Mouse (Mus musculus) hindbrain, embryonic 16.5 days (tissue): ENCODE measurements around the gene Rad51d. TPM values are rescaled to one million over a fixed set of nuclear protein-coding genes. Genes with fewer than 3 reads are reported as not detected.

Experiments
- ATAC-seq: fragments of 200-750 bp; cut with Nextera tagmentation; 2 replicates; pipeline ENCODE4 v1.8.0; 2017; ENCODE audit warnings: moderate TSS enrichment, moderate library complexity
- H3K27ac ChIP-seq: fragments of 300-500 bp; sonication (generic); 2 replicates; pipeline ENCODE4 v1.5.1; 2014; ENCODE audit warnings: low read depth, mild to moderate bottlenecking, control low read depth, low read length, moderate library complexity
- H3K27me3 ChIP-seq: fragments of 300-500 bp; sonication (generic); replicated peaks from 2 replicates; pipeline ENCODE4 v1.6.1; 2014; ENCODE audit warnings: low read length; ENCODE audit not compliant: control insufficient read depth, insufficient read depth
- H3K36me3 ChIP-seq: fragments of 300-500 bp; sonication (generic); 2 replicates; pipeline ENCODE4 v1.6.1; 2014; ENCODE audit warnings: mild to moderate bottlenecking, low read length, moderate library complexity, mixed read lengths; ENCODE audit not compliant: control insufficient read depth, insufficient read depth
- H3K4me1 ChIP-seq: fragments of 300-500 bp; sonication (generic); 2 replicates; pipeline ENCODE4 v1.6.1; 2014; ENCODE audit warnings: low read depth, low read length; ENCODE audit not compliant: control insufficient read depth, insufficient read depth
- H3K4me2 ChIP-seq: fragments of 300-500 bp; sonication (generic); 2 replicates; pipeline ENCODE4 v1.6.1; 2014; ENCODE audit warnings: mild to moderate bottlenecking, low read length, control low read depth, moderate library complexity
- H3K4me3 ChIP-seq: fragments of 300-500 bp; sonication (generic); 2 replicates; pipeline ENCODE4 v1.5.1; 2014; ENCODE audit warnings: mild to moderate bottlenecking, low read length, control low read depth, moderate library complexity
- H3K9ac ChIP-seq: fragments of 300-500 bp; sonication (generic); 2 replicates; pipeline ENCODE4 v1.6.1; 2014; ENCODE audit warnings: low read depth, mild to moderate bottlenecking, control low read depth, low read length, moderate library complexity
- H3K9me3 ChIP-seq: fragments of 300-500 bp; sonication (generic); 2 replicates; pipeline ENCODE4 v1.6.1; 2014; ENCODE audit warnings: mild to moderate bottlenecking, low read length, moderate library complexity; ENCODE audit not compliant: control insufficient read depth
- WGBS: fragments of 180-500 bp; shearing (Covaris S2); extraction: QIAGEN DNeasy Blood & Tissue Kit; methylation state at CpG from one replicate; pipeline ENCODE4 v1.1.7; 2014; 5-methylcytosine and 5-hydroxymethylcytosine counted together
- polyA plus RNA-seq: library from polyadenylated mRNA; unstranded; fragments of >200 nt; fragmentation: Nextera tagmentation; extraction: Ambion mirVana; gene quantifications from 2 replicates; pipeline ENCODE4 v1.2.1, GENCODE M21; 2015

Gene Rad51d
- polyA plus RNA-seq, 1 experiment from 2014 or later: 11.9 TPM

- no peak overlapping the region for H3K27ac ChIP-seq
- no peak overlapping the region for H3K4me3 ChIP-seq
- no peaks in the 10 kb centered on the region for H3K36me3 ChIP-seq
- peaks cover 4% of the 10 kb centered on the region; the same call in 1 of the 2 replicates for H3K4me1 ChIP-seq
- no peaks in the 10 kb centered on the region for H3K27me3 ChIP-seq
- 90% methylated on average over 7 of the region's 7 CpGs for WGBS
- no peak overlapping the region for H3K4me2 ChIP-seq
- ATAC-seq: no peak
- H3K9me3 ChIP-seq: no peaks in the 10 kb centered on the region
- H3K9ac ChIP-seq: no peak overlapping the region
These were observed 37.5 kb downstream of the Rad51d start for GRCm38 (mm10) chr11:82852958-82853357.

DNA sequence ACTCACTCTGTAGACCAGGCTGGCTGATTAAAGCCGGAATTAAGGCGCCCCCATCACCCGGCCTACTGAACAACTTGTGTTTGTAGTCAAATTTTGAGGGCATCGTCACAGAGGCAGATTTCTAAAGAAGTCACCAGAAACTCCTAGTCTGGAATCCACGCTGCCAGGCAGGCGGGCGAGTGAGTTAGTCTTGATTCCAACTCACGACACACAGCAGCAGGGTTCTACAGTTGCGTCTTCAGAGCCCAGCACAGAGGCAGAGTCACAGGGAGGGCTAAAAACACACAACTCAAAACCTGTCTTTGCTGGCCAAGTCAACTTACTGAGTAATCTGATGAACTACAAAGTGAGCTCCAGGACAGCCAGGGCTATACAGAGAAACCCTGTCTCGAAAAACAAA, 37.9 kb downstream of the Rad51d start:
- H3K4me3 ChIP-seq: no peak overlapping the region
- H3K9me3 ChIP-seq: no peaks in the 10 kb centered on the region
- H3K27me3 ChIP-seq: no peaks in the 10 kb centered on the region
- peaks cover 4% of the 10 kb centered on the region for H3K4me1 ChIP-seq
- no peaks in the 10 kb centered on the region for H3K36me3 ChIP-seq
- ATAC-seq: no peak
- H3K9ac ChIP-seq: no peak overlapping the region
- H3K4me2 ChIP-seq: no peak overlapping the region
- no peak overlapping the region for H3K27ac ChIP-seq
- WGBS: 85% methylated on average over 10 of the region's 10 CpGs

GRCm38 (mm10) chr11:82852115-82852514, 38.3 kb downstream of the Rad51d start:
- Histone ChIP-seq H3K4me3 (no peak overlapping the region), H3K9ac (no peak overlapping the region), H3K27ac (no peak overlapping the region), H3K36me3 (no peaks in the 10 kb centered on the region), H3K4me1 (peaks cover 8% of the 10 kb centered on the region), H3K9me3 (no peaks in the 10 kb centered on the region), H3K27me3 (no peaks in the 10 kb centered on the region), H3K4me2 (no peak overlapping the region)
- WGBS: 87% methylated on average over 11 of the region's 11 CpGs
- ATAC-seq: no peak

- no peaks in the 10 kb centered on the region for H3K36me3 ChIP-seq
- H3K27ac ChIP-seq: no peak overlapping the region
- peaks cover 13% of the 10 kb centered on the region for H3K4me1 ChIP-seq
- H3K9ac ChIP-seq: no peak overlapping the region
- H3K9me3 ChIP-seq: no peaks in the 10 kb centered on the region
- H3K4me3 ChIP-seq: no peak overlapping the region
- no peak for ATAC-seq
- no peaks in the 10 kb centered on the region for H3K27me3 ChIP-seq
- WGBS: 65% methylated on average over 5 of the region's 5 CpGs
- no peak overlapping the region for H3K4me2 ChIP-seq
These were observed 40.2 kb downstream of the Rad51d start for GRCm38 (mm10) chr11:82850259-82850658.

DNA sequence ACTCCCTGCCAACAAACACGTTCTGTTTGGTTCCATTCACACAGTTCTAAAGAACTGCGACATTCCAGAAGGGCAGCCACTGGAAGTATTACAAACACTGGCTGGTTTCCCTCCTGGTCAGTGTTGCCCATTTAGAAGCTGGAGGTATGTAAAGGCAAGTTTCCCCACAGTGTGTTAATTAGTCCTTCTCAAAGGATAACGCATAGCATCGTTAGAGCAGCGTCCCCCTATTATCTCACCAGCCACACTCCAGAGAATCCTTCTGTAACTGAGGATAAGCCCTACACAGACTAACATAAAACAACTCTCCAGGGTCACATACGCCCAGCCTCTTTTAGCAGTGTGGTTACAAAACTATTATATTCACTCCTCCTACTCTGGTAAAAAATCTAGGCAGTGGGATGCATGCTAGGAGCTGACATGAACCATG, 42.8 kb downstream of the Rad51d start:
- Histone ChIP-seq H3K4me2 (no peak overlapping the region), H3K27me3 (no peaks in the 10 kb centered on the region), H3K4me1 (peaks cover 13% of the 10 kb centered on the region), H3K36me3 (no peaks in the 10 kb centered on the region), H3K9me3 (no peaks in the 10 kb centered on the region), H3K27ac (no peak overlapping the region), H3K4me3 (no peak overlapping the region), H3K9ac (no peak overlapping the region)
- no peak for ATAC-seq
- WGBS: 23% methylated on average over 6 of the region's 6 CpGs

DNA sequence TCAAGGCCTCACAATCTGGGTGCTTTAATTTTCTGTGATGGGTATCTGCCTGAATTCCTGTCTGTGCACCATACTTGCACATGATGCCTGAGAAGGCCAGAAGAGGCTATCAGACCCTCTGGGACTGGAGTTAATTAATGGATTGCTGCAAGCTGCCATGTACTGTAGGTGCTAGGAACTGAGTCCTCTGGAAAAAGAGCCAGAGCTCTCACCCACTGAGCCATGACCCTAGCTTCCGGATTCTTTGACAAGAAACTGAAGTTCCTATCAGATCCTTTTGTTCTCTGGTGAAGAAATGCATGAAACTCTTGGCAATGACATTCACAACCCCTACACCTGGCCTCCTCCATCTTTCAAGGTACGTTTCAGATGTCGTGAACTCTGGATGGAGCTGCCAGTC, 43.5 kb downstream of the Rad51d start:
- Histone ChIP-seq H3K9me3 (no peaks in the 10 kb centered on the region), H3K4me2 (no peak overlapping the region), H3K27ac (no peak overlapping the region), H3K4me1 (peaks cover 13% of the 10 kb centered on the region), H3K36me3 (no peaks in the 10 kb centered on the region), H3K4me3 (no peak overlapping the region), H3K9ac (no peak overlapping the region), H3K27me3 (no peaks in the 10 kb centered on the region)
- ATAC-seq: no peak
- 70% methylated on average over 3 of the region's 3 CpGs for WGBS

DNA sequence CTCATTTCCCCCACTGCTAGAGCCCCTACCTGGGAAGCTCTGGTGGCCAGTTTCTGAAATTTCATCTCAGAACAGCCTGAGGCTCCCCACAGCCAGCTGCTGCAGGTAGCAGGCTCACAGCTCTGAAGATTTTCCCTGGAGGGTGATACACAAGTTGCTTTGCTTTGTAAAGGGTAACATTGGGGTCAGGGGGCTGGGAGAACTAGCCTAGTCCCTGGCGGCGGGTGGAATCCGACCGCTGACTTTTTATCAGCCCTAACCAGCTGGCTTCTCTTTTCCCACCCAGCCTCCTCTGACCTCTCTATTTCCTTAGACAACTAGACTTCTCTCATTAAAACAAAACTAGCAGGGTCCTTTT, 44.4 kb downstream of the Rad51d start:
- WGBS: 51% methylated on average over 4 of the region's 4 CpGs

DNA sequence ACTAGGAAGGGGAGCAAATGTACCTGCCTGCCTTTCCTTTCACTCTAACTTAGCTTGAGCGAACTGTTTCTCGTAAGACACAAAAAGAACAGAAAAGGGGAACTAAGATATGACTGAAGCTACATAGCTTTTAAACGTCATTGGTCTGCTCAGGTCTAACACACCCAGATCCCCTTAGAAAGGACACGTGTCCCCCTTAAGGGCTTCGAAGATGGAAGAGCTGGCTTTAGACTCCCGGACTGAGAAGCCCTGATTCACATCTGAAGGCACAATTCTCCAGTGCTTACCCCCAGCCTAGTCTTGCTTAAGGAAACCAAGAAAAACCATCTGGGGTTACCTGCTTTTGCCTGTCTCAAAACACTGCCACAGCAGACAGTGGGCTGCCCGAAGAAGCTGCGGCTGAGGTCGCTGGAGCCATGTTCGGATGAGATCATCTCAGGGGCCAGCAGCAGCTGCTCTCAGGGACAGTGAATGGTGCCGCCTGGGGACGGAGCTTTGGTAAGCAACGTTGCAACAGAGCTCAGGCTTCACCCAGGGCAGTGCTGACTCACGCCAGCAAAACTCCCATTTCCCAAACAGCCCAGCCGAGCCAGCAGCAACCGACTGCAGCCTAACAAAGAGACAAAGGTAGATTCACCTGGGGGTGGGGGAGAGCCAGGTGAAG, 44.9 kb downstream of the Rad51d start:
- Histone ChIP-seq H3K9me3 (no peaks in the 10 kb centered on the region), H3K9ac (peak overlapping the region; percentile 60), H3K27ac (0 out of 2 replicates have a peak overlapping the region, but pooled peaks have one; percentile 17), H3K4me2 (peak overlapping the region; percentile 48), H3K36me3 (no peaks in the 10 kb centered on the region), H3K4me1 (peaks cover 13% of the 10 kb centered on the region), H3K4me3 (peak overlapping the region; percentile 21; the same call in 1 of the 2 replicates), H3K27me3 (no peaks in the 10 kb centered on the region)
- WGBS: 30% methylated on average over 16 of the region's 16 CpGs
- ATAC-seq: peak; percentile 72; the same call in 1 of the 2 replicates

More for the DNA sequence above, 44.4 kb downstream of the Rad51d start:
- 0 out of 2 replicates have a peak overlapping the region, but pooled peaks have one; percentile 21 for H3K4me3 ChIP-seq
- H3K4me2 ChIP-seq: peak overlapping the region; percentile 48
- 0 out of 2 replicates have a peak overlapping the region, but pooled peaks have one; percentile 17 for H3K27ac ChIP-seq
- no peaks in the 10 kb centered on the region for H3K36me3 ChIP-seq
- H3K27me3 ChIP-seq: no peaks in the 10 kb centered on the region
- H3K9me3 ChIP-seq: no peaks in the 10 kb centered on the region
- no peak for ATAC-seq
- peaks cover 13% of the 10 kb centered on the region for H3K4me1 ChIP-seq
- H3K9ac ChIP-seq: peak overlapping the region; percentile 60

GRCm38 (mm10) chr11:82844771-82845414, 45.5 kb downstream of the Rad51d start:
- H3K4me2 ChIP-seq: no peak overlapping the region; the same call in 1 of the 2 replicates

More at GRCm38 (mm10) chr11:82844771-82845414, 45.5 kb downstream of the Rad51d start:
- H3K36me3 ChIP-seq: no peaks in the 10 kb centered on the region
- H3K27ac ChIP-seq: no peak overlapping the region
- WGBS: 76% methylated on average over 11 of the region's 11 CpGs
- H3K9me3 ChIP-seq: no peaks in the 10 kb centered on the region
- H3K27me3 ChIP-seq: no peaks in the 10 kb centered on the region
- no peak overlapping the region; the same call in 1 of the 2 replicates for H3K9ac ChIP-seq
- no peak overlapping the region for H3K4me3 ChIP-seq
- no peak for ATAC-seq
- H3K4me1 ChIP-seq: peaks cover 13% of the 10 kb centered on the region
